Mouse (Mus musculus) embryonic facial prominence, embryonic 11.5 days (tissue): ENCODE results near the gene Rftn1. TPM values are rescaled to one million over a fixed set of nuclear protein-coding genes. Genes with fewer than 3 reads are reported as not detected.
"Not testable (repeated sequence)": the region's sequence is repeated elsewhere in the genome, so short reads cannot be mapped to it uniquely, and the experiment has no call there.

Source experiments
- ATAC-seq: fragments of 200-750 bp; cut with Nextera tagmentation; replicated peaks from 2 replicates; pipeline ENCODE4 v1.8.0; 2017; ENCODE audit warnings: low read depth; ENCODE audit not compliant: insufficient number of reproducible peaks, low FRiP score, low TSS enrichment
- DNase-seq: peaks from one replicate; pipeline ENCODE4 v3.0.0-alpha.2; 2015; ENCODE audit warnings: low spot score
- H3K27ac ChIP-seq: fragments of 300-500 bp; sonication (generic); replicated peaks from 2 replicates; pipeline ENCODE4 v1.5.1; 2014; ENCODE audit warnings: mild to moderate bottlenecking, low read depth, low read length, control low read depth
- H3K27me3 ChIP-seq: fragments of 300-500 bp; sonication (generic); 2 replicates; pipeline ENCODE4 v1.6.1; 2014; ENCODE audit warnings: mild to moderate bottlenecking, low read length, moderate library complexity, mixed read lengths; ENCODE audit not compliant: control insufficient read depth, insufficient read depth
- H3K36me3 ChIP-seq: fragments of 300-500 bp; sonication (generic); replicated peaks from 2 replicates; pipeline ENCODE4 v1.6.1; 2014; ENCODE audit warnings: low read depth, mild to moderate bottlenecking, low read length, moderate library complexity, mixed read lengths; ENCODE audit not compliant: control insufficient read depth, insufficient read depth
- H3K4me1 ChIP-seq: fragments of 300-500 bp; sonication (generic); 2 replicates; pipeline ENCODE4 v1.6.1; 2014; ENCODE audit warnings: low read length, mixed read lengths; ENCODE audit not compliant: control insufficient read depth, insufficient read depth
- H3K4me2 ChIP-seq: fragments of 300-500 bp; sonication (generic); 2 replicates; pipeline ENCODE4 v1.6.1; 2014; ENCODE audit warnings: low read depth, mild to moderate bottlenecking, control low read depth, low read length, moderate library complexity
- H3K4me3 ChIP-seq: fragments of 300-500 bp; sonication (generic); 2 replicates; pipeline ENCODE4 v1.5.1; 2014; ENCODE audit warnings: low read depth, low read length, control low read depth
- H3K9ac ChIP-seq: fragments of 300-500 bp; sonication (generic); replicated peaks from 2 replicates; pipeline ENCODE4 v1.6.1; 2014; ENCODE audit warnings: mild to moderate bottlenecking, control low read depth, low read length
- H3K9me3 ChIP-seq: fragments of 300-500 bp; sonication (generic); replicated peaks from 2 replicates; pipeline ENCODE4 v1.6.1; 2016; ENCODE audit warnings: mild to moderate bottlenecking, low read length, inconsistent platforms, mixed read lengths; ENCODE audit not compliant: control insufficient read depth
- WGBS: fragments of 180-500 bp; shearing (Covaris S2); extraction: QIAGEN DNeasy Blood & Tissue Kit; methylation state at CpG from one replicate; pipeline ENCODE4 v1.1.7; 2014; 5-methylcytosine and 5-hydroxymethylcytosine counted together
- polyA plus RNA-seq: library from polyadenylated mRNA; unstranded; fragments of >200 nt; fragmentation: Nextera tagmentation; extraction: Ambion mirVana; gene quantifications from 2 replicates; pipeline ENCODE4 v1.2.1, GENCODE M21; 2014

Rftn1 gene
- polyA plus RNA-seq, 1 experiment from 2014 or later = 6.5 TPM

- Histone ChIP-seq H3K36me3 (no peaks in the 10 kb centered on the region), H3K27me3 (no peaks in the 10 kb centered on the region), H3K4me1 (no peaks in the 10 kb centered on the region), H3K4me2 (no peak overlapping the region), H3K9me3 (no peaks in the 10 kb centered on the region), H3K27ac (no peak overlapping the region), H3K9ac (no peak overlapping the region), H3K4me3 (no peak overlapping the region)
- ATAC-seq (no peak), DNase-seq (no peak)
- 84% methylated on average over 6 of the region's 6 CpGs for WGBS
These were observed 19.4 kb upstream of the Rftn1 start for GRCm38 (mm10) chr17:50209831-50210230.

- ATAC-seq = no peak
- Histone ChIP-seq H3K36me3 (no peaks in the 10 kb centered on the region), H3K27me3 (no peaks in the 10 kb centered on the region), H3K4me2 (no peak overlapping the region), H3K4me3 (no peak overlapping the region), H3K27ac (no peak overlapping the region), H3K9ac (no peak overlapping the region), H3K9me3 (no peaks in the 10 kb centered on the region), H3K4me1 (no peaks in the 10 kb centered on the region)
- 81% methylated on average over 7 of the region's 7 CpGs for whole genome bisulfite sequencing
- DNase-seq = no peak
These were observed 17.9 kb upstream of the Rftn1 start for GRCm38 (mm10) chr17:50208137-50209045.

- not testable (repeated sequence) for H3K27ac ChIP-seq, H3K4me3 ChIP-seq, H3K27me3 ChIP-seq, ATAC-seq, H3K4me2 ChIP-seq, H3K9ac ChIP-seq, DNase-seq, H3K9me3 ChIP-seq, H3K4me1 ChIP-seq, H3K36me3 ChIP-seq
- WGBS = 98% methylated on average over 1 of the region's 1 CpGs
These were observed 15.8 kb upstream of the Rftn1 start for GRCm38 (mm10) chr17:50206262-50206661.

- not testable (repeated sequence) for H3K4me1 ChIP-seq, ATAC-seq, H3K4me2 ChIP-seq, DNase-seq, H3K36me3 ChIP-seq, H3K27me3 ChIP-seq, H3K9me3 ChIP-seq, H3K4me3 ChIP-seq, H3K27ac ChIP-seq, H3K9ac ChIP-seq
- WGBS = 78% methylated on average over 2 of the region's 2 CpGs
These were observed 15.4 kb upstream of the Rftn1 start for GRCm38 (mm10) chr17:50205840-50206239.

GRCm38 (mm10) chr17:50205152-50205782 lies 14.8 kb upstream of the Rftn1 start:
- H3K4me3 ChIP-seq = no peak overlapping the region
- no peak overlapping the region for H3K27ac ChIP-seq
- H3K4me2 ChIP-seq = no peak overlapping the region
- no peak overlapping the region for H3K9ac ChIP-seq
- H3K4me1 ChIP-seq = no peaks in the 10 kb centered on the region
- no peak for ATAC-seq
- no peak for DNase-seq
- no peaks in the 10 kb centered on the region for H3K36me3 ChIP-seq
- no peaks in the 10 kb centered on the region for H3K27me3 ChIP-seq
- no peaks in the 10 kb centered on the region for H3K9me3 ChIP-seq
- WGBS = 63% methylated on average over 1 of the region's 1 CpGs

- Histone ChIP-seq H3K4me1 (no peaks in the 10 kb centered on the region), H3K4me2 (no peak overlapping the region), H3K9me3 (no peaks in the 10 kb centered on the region), H3K36me3 (no peaks in the 10 kb centered on the region), H3K27ac (no peak overlapping the region), H3K4me3 (no peak overlapping the region), H3K27me3 (no peaks in the 10 kb centered on the region), H3K9ac (no peak overlapping the region)
- WGBS = 91% methylated on average over 12 of the region's 12 CpGs
- no peak for ATAC-seq
- no peak for DNase-seq
These were observed 11.5 kb upstream of the Rftn1 start for GRCm38 (mm10) chr17:50201828-50202445.

GRCm38 (mm10) chr17:50199075-50199850 lies 8.8 kb upstream of the Rftn1 start:
- no peak overlapping the region for H3K9ac ChIP-seq
- 82% methylated on average over 8 of the region's 8 CpGs for WGBS
- H3K9me3 ChIP-seq = no peaks in the 10 kb centered on the region
- DNase-seq (no peak), ATAC-seq (no peak)
- no peak overlapping the region for H3K4me2 ChIP-seq
- no peaks in the 10 kb centered on the region for H3K4me1 ChIP-seq
- H3K27me3 ChIP-seq = no peaks in the 10 kb centered on the region
- H3K4me3 ChIP-seq = no peak overlapping the region
- H3K36me3 ChIP-seq = no peaks in the 10 kb centered on the region
- H3K27ac ChIP-seq = no peak overlapping the region
